Mouse (Mus musculus): ENCODE results near the gene Armh3.

The Armh3 gene

DNA sequence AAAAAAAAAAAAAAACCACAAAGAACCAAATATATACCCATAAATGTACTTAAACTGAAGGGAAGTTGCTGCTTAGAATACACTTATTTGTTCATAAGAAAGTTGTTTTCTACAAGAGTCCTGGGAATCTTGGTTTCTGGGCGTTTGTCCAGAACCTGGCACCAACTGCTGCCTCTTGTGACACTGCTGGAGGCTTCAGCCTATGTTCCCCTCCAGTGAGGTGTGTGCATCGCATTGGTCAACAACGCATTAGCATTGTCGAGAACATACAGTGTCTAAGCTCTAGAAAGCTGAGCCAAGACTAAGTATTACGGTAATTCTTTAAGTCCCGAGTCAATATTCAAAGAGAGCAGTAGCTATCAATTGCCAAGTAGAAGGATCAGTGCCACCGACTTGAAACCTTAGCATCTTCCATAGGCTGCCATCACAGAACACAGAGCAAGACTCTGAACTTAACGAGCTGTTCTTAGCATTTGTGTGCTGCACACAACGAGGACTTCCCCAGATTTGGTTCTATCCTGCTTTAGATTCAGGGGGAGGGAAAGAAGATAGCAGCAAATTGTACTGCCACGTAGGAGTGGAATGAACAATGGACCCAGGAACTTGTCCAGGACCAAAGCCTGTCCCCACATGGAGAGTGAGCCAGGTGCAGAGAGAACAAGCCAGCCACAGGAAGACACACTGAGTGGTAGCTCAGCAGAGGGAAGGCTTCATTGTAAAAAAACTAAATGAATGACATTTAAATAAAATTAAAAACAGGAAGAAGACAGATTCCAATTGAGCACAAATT is 86.9 kb downstream of the Armh3 start:
- DNase-seq (ENCODE audit: low spot score in 2 of 2): no peak

DNA sequence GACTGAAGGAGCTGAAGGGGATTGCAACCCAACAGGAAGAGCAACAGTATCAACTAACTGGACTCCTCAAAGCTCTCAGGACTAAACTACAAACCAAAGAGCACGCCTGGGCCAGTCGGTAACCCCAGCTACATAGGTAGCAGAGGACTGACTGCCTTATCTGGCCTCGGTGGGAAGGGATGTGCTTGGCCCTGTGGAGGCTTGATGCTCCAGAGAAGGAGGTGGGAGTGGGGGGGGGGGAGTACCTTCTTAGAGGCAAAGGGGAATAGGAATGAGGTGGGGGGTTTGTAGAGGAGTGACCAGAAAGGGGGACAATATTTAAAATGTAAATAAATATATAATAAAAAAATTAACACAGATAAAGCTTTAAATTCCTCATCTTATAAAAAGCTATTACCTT is 90.0 kb downstream of the Armh3 start:
- no peak for DNase-seq (ENCODE audit: low spot score in 2 of 2)

DNA sequence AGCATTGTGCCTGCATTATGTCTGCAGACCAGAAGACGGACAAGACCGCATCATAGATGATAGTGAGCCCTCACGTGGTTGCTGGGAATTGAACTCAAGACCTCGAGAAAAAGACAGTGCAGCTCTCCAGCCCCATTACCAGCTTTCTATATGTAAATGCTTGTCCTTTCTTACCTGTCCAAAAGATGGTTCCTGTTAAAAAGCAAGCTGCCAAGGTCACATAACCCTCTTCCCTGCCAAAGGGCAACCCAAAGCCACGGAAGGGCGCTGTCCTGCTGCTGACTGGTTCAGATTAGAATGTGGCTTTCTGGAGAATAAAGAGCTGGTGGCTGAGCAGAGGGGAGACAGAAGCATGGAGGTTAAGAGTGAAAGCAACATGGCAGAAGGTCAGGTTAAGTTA is 90.9 kb downstream of the Armh3 start:
- DNase-seq (ENCODE audit: low spot score in 2 of 2): no peak

DNA sequence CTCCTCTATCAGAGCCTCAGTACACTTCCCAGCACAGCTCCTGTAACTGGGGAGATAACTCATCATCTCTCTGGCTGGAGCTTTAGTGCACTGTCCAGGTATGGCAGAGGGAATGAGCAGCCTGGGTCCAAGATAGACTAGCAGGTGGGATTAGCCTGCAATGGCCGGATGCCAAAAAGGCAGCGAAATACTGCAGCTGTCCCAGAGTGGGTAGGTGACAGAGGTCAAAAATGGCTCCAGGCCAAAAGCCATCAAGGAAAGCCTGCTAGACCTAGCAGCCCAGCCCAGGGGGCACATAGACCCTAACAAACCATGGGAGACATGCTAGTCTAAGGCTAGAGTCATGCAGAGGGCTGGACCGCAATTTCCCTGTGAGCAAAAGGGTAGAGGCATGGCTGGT is 94.4 kb downstream of the Armh3 start:
- no peak for DNase-seq (ENCODE audit: low spot score in 2 of 2)

DNA sequence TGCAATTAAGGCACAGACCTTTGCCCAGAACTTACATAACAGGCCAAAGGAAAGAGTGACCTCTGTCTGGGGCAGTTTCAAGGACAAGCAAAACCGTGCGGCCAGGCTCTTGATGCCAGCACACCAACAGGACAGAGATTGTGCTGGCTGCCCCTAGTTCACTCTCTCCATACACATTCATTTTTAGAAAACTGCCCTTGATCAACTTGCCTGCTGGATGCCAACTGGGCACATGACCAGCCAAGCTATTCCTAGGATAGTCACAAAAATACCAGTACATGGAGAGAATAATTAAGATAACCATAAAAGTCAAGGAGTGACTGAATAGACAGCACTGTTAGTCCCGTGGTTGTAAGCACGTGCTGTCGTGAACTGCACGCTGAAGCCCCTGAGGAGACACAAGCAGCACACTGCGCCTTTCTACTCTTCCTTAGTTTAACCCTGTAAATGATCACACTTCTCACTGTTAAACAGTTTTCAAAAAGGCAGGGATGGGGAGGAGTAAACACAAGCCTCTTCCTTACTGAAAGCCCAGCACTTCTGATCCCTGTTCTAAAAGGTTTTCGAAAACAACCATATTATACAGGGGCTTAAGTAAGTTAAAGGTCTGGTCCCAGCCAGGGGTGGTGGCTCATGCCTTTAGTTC is 95.8 kb downstream of the Armh3 start:
- DNase-seq (ENCODE audit: low spot score in 2 of 2): no peak

DNA sequence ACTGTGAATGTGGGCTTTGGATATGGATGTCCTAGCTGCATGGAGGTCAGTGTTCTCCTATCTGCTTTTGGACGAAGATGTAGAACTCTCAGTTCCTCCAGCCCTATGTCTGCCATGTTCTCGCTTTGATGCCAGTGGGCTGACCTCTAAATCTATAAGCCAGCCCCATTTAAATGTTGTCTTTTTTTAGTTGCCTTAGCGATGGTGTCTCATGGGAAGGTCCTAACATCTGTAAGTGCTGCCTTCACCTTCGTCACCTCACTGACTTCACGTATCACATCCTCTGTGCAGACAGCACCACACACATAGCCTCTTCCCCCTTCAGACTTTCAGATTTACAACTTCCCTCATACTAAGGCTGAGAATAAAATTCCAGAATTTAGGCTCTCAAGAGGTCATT is 97.5 kb downstream of the Armh3 start:
- DNase-seq (ENCODE audit: low spot score in 2 of 2): no peak

DNA sequence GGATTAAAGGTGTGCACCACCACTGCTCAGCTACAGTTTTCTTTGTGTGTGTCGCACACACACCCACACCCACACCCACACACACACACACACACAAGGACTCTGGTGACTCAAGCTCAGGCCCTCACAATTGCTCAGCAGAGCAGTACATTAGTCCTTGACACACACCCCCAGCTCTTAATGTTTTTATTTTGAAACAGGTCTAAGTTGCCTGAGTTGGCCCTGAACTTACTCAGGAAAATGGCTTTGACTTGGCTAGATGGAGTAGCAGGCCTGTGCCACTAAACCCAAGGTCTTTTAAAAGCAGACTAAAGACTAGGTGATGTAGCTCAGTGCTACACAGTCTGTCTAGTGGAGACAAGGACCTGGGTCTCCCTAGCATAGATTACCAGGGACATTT is 102.6 kb downstream of the Armh3 start:
- no peak for DNase-seq (ENCODE audit: low spot score in 2 of 2)

DNA sequence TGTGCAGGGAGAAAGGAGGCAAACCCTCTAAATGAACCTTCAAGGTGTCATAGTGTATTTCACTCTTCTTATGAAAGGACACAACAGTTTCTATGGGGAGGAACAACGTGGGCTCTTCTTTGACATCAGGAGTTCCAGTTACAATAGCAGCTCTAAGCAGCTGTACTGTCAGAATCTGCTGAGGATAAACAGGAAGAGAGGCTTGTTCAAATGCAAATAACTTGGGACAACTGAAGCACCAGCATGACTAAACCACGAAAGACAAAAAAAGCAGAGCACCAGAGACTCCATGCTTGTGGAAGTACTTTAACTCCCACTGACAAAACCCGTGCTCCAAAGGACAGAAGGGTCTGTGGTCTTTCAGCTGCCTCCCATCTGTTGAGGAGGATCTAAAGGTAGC is 116.2 kb downstream of the Armh3 start:
- DNase-seq (ENCODE audit: low spot score in 2 of 2): no peak

DNA sequence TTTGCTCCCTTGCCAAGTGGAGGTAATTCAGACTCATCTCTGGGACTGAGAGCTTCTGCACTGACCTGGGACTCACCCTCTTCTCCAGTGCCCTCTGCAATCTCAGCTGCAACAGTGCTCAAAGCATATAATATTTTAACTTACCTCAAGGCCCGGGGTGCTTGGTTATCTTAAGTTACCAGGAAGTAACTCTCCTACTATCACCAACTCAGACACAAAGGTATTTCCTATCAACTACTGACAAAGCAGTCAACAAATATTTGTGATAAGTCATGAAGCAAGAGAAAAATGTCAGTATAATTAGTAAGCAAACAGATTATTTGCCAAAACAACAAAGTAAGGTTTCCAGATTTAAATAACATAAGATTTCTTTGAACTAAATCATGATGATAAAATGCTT is 125.0 kb downstream of the Armh3 start:
- no peak for DNase-seq (ENCODE audit: low spot score in 2 of 2)

DNA sequence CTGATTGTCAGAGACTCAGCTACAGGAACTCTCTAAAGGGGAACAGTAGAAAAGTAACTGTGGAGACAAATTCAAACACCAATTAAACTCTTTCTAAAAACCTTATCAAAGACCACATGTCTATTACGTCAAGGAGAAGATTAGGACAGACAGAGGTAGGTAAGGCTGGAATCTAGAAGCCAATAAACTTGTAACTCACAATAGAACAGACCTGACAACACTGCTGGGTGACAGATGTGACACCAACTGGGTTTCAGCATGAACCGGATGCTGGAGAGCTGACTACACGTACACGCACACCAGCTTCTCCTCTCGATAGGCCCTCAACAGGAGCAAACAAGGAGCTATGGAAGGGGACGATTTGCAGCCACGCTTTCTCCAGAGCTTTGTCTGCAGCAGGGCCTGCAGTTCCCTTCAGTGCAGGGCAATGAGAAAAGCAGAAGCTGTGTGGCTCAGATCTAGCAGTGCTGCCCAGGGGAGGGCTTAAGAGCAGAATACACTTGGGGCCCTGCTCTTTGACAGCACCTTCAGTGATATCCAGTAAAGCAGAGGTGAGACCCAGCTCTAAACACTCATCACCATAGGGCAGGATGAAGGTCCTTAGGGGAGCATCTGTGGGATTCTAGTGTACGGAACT is 142.9 kb downstream of the Armh3 start:
- no peak for DNase-seq (ENCODE audit: low spot score in 2 of 2)

DNA sequence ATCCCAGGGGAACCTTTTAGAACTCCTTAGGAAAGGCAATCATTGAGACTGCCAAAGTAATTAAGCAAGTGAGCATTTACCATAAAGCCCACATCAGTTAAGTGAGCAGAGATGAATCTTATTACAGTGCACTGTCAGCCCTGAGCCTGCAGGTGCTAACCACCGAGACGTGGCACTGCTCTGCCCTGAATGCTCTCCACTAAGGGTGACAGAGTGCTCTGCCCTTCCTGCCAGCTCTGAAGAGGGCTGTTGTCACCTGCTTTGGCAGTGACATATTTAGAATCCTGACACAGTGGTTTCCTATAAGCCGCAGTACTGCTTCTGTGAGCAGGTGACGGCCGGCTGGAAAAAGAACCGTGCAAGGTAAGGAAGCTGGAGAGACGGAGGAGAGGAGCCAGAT is 143.8 kb downstream of the Armh3 start:
- DNase-seq (ENCODE audit: low spot score in 2 of 2): no peak

DNA sequence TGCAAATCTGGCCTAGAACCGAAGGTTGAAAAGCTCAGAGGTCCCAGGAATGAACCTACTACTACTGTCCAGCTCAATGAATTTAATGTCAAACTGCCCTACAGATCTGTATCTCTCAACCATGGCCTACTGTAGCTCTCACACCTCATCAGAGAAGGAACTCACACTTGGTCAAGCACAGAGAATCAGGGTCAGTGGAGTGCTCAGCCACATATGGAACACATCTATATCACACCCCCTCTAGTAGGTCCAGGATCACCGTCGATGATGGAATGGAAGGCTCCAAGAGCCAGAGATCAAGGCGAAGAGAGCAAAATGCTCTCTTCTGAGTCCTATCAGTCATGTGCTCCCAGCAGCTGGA is 150.6 kb downstream of the Armh3 start:
- DNase-seq (ENCODE audit: low spot score in 2 of 2): no peak

DNA sequence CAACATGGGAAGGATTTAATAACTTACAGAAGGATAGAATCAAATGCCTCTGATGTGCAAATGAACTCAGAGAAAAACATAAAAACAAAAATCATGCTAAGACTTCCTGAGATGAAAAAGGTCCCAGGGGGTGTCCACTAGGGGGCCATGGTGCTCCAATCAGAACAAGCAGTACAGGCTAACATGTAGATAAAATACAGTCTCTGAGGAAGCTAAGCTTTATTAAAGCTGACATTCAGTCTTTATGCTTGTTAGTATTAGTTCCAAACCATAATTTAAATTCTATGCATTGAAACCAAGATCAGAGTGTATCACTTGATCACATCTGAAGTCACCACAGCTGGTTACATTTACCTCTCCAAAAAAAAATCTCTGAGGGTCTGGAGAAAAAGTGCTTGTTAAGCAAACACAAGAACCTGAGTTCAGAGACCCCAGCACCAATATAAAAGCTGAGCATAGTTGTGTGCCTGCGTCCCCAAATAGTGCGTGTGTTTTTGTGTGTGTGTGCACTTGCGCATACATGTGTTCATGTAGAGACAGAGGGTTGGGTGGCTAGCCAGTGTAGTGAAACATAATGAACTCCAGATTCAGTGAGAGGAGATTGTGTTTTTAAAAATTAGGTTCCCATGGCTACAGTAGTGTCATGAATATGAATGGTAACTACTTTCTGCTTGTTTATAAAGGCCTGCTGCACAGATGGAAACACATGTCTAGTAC is 151.1 kb downstream of the Armh3 start:
- DNase-seq (ENCODE audit: low spot score in 2 of 2): peak in 1 of 2 experiments; percentile 19

DNA sequence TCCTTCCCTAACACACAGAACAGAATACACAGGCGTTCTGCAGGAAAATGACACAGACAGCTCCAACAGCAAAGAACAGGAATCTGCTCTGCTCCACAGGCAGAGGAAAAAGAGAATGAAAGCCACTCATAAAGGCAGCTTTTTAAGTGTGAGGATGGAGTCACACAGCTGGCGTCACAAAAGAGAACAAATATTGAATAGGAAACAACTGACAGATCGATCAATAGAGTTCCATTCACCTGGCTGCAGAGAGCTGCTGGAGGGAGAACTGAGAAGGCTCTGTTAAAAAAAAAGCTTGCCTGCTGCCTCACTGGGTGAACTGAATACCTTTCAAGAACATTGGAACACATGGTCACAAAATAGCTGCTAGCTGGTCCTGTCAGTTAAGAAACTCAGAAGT is 154.1 kb downstream of the Armh3 start:
- DNase-seq (ENCODE audit: low spot score in 2 of 2): no peak

DNA sequence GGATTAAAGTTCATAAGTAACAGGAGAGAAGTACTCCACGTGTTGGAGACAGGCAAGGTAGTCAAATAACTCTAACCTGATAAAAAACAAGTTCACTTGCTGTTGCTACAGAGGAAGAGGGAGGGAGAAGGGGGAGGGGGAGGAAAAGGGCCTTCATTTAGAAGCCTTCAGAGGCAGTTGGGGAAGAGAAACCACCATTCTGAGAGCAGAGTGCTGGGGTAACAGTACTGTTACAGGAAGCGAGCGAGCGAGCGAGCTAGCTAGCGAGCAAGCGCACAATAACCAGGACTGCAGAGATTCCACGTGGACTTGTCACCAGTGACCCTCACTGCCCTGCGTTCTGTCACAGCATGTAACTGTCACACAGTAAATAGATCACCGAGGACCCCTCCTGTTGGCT is 154.9 kb downstream of the Armh3 start:
- no peak for DNase-seq (ENCODE audit: low spot score in 2 of 2)

DNA sequence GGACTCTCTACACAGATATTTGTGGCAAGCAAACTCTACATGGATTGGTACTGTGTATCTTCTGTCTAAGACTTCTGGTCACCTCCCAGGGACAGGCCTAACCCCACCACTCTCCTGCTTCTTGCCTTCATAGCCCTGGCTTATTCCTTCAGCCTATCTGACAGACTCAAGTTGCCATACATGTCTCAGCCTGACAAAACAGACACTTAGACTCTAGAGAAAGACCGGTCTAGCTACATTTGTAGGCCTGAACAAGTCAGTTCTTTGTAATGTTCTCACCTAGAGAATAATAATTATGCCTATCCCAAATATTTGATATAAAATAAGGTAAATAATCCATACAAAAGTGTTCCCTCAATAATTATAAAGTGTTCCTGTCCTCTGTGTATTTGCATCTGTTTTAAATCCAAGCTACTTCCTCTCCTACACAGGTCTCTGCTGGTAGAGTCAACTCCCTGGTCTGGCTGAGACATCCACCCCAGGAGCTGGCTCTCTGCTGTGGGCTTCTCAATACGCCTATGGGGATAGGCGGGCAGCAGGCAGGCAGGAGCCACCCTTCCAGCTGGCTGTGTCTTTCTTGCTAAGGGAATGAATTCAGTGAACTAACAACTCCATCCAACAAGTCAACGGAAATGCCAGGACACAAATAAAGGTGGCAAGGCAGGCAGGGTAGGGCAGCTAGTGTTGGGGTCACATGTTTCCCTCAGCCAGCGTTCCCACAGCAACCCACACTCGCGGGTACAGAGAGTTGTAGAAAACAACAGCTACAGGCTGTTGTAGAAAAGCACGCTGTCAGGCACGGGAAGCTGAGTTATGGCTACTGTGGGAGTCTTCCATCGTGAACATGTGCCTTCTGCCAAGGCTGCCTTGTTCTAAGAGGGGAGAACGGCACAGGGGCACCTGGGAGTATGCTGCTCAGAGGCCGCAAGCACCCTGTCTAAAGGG is 161.0 kb downstream of the Armh3 start:
- no peak for DNase-seq (ENCODE audit: low spot score in 2 of 2)

DNA sequence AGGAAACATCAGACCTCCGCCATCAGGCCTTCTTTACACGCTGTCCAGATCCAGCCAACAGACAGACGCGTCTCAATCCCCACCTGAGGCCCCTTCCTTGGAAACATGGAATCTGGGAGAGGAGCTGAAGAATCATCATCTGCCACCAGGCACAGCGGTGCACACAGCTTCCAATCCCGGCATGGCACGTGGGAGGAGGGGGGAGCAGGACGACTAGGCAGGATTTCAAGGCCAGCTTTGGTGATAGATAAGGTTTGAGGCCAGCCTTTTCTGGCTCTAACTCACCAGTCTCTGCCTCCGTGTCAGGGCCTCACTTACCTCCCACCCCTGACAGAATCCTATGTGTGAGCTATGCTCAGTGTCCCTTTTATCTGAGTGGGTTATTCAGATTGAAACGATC is 162.8 kb downstream of the Armh3 start:
- DNase-seq (ENCODE audit: low spot score in 2 of 2): no peak

DNA sequence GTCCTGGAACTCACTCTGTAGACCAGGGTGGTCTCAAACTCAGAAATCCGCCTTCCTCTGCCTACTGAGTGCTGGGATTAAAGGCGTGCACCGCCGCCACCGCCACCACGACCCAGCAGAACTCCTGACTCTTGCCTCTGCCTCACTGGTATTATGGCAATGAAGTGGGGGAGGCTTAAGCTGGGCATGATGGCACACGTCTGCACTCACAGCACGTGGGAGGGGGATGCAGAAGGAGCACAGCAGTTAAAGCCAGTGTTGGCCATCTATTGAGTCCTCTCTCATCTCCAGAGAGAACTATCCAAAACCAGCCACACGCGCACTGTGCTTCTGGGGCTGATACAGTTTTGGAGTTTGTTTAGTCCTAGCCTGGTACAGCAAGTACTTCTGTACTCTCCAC is 164.6 kb downstream of the Armh3 start:
- no peak for DNase-seq (ENCODE audit: low spot score in 2 of 2)

DNA sequence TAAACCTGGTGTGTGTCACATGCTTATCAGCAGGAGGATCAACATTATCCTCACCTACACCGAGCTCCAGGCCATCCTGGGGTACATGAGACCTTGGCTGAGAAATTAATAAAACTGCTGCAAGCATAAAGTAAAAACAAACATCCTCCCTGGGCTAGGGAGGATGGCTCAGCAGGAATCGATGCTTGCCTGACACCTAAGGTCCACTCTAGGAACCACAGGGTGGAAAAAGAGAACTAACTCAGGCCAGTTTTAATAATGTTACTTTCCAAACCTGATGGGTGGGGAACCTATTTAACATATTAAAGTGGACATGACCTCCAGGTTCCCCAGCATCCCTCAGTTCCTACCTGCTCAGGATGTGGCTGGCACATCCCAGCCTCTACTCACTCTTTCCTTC is 167.6 kb downstream of the Armh3 start:
- no peak for DNase-seq (ENCODE audit: low spot score in 2 of 2)

DNA sequence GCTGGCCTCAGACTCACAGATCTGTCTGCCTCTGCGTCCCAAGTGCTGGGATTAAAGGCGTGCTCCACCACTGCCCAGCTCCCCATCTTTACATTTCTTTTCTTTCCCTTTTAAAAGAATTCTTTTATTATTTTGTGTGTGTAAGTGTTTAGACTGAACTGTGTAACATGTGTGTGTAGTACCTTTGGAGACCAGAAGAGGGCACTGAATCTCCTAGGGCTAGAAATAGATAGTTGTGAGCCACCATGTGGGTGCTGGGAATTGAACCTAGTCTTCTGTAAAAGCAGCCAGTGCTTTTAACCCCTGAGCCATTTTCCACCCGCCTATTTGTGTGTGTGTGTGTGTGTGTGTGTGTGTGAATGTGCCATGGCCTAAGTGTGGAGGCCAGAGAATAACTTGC is 170.6 kb downstream of the Armh3 start:
- no peak for DNase-seq (ENCODE audit: low spot score in 2 of 2)

DNA sequence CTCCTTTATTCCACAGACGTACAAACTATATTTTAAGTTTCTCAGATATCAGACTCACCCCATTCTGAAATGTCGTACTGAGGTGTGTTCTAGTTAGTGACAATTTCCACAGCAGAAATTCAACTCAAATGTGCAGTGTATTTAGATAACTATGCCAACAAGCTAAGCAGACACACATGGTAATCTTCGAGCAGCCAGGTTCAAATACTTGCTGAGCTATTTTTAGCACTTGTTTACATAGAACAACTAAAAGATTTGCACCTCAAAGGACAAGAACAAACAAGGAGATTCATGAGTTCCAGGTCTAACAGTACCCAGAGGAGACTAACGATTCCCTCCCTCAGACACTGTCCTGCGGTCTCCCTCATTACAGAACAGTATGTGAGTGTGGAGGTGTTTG is 171.2 kb downstream of the Armh3 start:
- DNase-seq (ENCODE audit: low spot score in 2 of 2): no peak

DNA sequence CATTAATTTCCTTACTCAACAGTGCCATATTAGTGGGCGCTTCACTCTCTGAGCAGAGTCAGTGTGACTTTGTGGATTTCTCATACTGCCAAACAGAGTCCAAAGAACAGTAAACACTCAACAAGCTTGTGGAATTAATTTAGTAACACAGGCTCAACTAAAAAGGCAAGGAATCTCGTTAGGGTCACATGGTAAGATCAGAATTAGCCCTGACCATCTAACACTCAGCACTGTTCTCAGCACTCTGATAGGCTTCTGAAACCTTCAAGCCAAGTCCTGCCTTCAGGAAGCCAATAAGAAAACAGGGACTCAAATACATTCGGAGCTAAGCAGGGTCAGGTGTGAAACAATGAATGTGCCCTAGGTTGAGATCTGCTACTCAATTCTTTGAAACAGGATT is 172.1 kb downstream of the Armh3 start:
- no peak for DNase-seq (ENCODE audit: low spot score in 2 of 2)

All from frontal cortex, postnatal 36 days (tissue).